Mouse (Mus musculus): ENCODE measurements at regions not wholly inside any gene's neighbourhood (a gene's known extent, or its start where the extent isn't known, plus 50 kb on each side); places are given as distances from the start of the nearest gene placed in this dataset.
A peak's percentile ranks its signal among the peaks of the same experiment; 100 is the strongest.

GRCm38 (mm10) chr1:35836552-35836951, 231.6 kb upstream of the Hs6st1 start:
- Histone ChIP-seq H3K9me3 (ENCODE audit: control insufficient read depth, low read length) (no peaks in the 10 kb centered on the region), H3K4me3 (replicated peaks; ENCODE audit: low read depth, low read length) (no peak overlapping the region), H3K27me3 (ENCODE audit: control insufficient read depth, insufficient read depth, low read length) (no peaks in the 10 kb centered on the region), H3K36me3 (ENCODE audit: control insufficient read depth, insufficient read depth, low read length) (no peaks in the 10 kb centered on the region), H3K9ac (replicated peaks; ENCODE audit: low read length) (no peak overlapping the region), H3K4me1 (ENCODE audit: control insufficient read depth, insufficient read depth, low read length) (no peaks in the 10 kb centered on the region), H3K4me2 (ENCODE audit: low read length) (no peak overlapping the region), H3K27ac (replicated peaks; ENCODE audit: low read depth, low read length) (no peak overlapping the region)
- ATAC-seq (ENCODE audit: low FRiP score, low TSS enrichment) (no peak), DNase-seq (no peak)
- 92% methylated on average over 5 of the region's 5 CpGs for WGBS

GRCm38 (mm10) chr1:35838625-35839024, 229.6 kb upstream of the Hs6st1 start:
- WGBS, result 83% methylated on average over 3 of the region's 3 CpGs
- Histone ChIP-seq H3K4me3 (replicated peaks; ENCODE audit: low read depth, low read length) (no peak overlapping the region), H3K27ac (replicated peaks; ENCODE audit: low read depth, low read length) (no peak overlapping the region), H3K4me2 (ENCODE audit: low read length) (no peak overlapping the region), H3K9ac (replicated peaks; ENCODE audit: low read length) (no peak overlapping the region), H3K36me3 (ENCODE audit: control insufficient read depth, insufficient read depth, low read length) (no peaks in the 10 kb centered on the region), H3K27me3 (ENCODE audit: control insufficient read depth, insufficient read depth, low read length) (no peaks in the 10 kb centered on the region), H3K4me1 (ENCODE audit: control insufficient read depth, insufficient read depth, low read length) (no peaks in the 10 kb centered on the region), H3K9me3 (ENCODE audit: control insufficient read depth, low read length) (no peaks in the 10 kb centered on the region)
- no peak for ATAC-seq (ENCODE audit: low FRiP score, low TSS enrichment)
- DNase-seq, result no peak

DNA sequence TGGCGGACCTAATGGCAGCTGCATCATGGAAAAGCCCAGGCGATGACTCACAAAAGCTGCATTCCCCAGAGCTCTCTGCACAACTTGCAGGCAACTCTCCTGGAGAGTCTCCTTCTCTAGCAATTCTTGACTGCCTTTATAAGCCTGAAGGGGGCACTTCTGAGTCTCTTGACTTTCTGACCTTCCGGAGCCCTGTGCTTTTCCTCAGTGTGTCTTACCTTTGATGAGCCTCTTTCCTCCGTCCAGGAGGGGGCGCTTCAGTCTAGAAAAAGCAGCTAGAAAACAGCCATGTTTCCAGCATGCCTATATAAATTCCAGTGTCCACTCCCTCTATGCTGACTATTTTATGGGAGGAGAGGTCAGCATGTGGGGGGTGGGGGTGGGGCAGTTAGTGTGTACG, 228.8 kb upstream of the Hs6st1 start:
- Histone ChIP-seq H3K4me3 (replicated peaks; ENCODE audit: low read depth, low read length) (no peak overlapping the region), H3K9ac (replicated peaks; ENCODE audit: low read length) (no peak overlapping the region), H3K9me3 (ENCODE audit: control insufficient read depth, low read length) (no peaks in the 10 kb centered on the region), H3K27me3 (ENCODE audit: control insufficient read depth, insufficient read depth, low read length) (no peaks in the 10 kb centered on the region), H3K4me1 (ENCODE audit: control insufficient read depth, insufficient read depth, low read length) (no peaks in the 10 kb centered on the region), H3K4me2 (ENCODE audit: low read length) (no peak overlapping the region), H3K27ac (replicated peaks; ENCODE audit: low read depth, low read length) (no peak overlapping the region), H3K36me3 (ENCODE audit: control insufficient read depth, insufficient read depth, low read length) (no peaks in the 10 kb centered on the region)
- WGBS, result 79% methylated on average over 6 of the region's 6 CpGs
- no peak for ATAC-seq (ENCODE audit: low FRiP score, low TSS enrichment)
- peak; percentile 21 for DNase-seq

- H3K4me3 ChIP-seq (replicated peaks; ENCODE audit: low read depth, low read length), result no peak overlapping the region
- no peaks in the 10 kb centered on the region for H3K4me1 ChIP-seq (ENCODE audit: control insufficient read depth, insufficient read depth, low read length)
- ATAC-seq (ENCODE audit: low FRiP score, low TSS enrichment), result no peak
Measured at GRCm38 (mm10) chr1:35841626-35842025, 226.6 kb upstream of the Hs6st1 start.

DNA sequence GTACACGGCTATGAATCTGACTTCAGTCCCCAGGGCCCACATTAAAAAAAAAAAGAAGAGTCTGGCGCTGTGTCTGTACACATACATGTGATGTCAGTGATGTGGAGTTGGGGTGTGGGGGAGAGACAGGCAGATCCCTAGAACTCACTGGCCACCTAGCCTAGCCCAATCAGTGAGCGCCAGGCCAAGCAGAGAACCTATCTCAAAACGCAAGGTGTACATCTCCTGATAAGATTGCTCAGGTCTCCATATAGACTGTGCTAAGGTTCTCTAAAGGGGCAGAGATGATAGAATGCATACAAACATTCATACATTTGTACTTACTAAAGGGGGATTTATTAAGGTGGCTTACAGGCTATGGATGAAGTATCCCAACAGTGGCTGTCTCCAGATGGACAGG, 225.5 kb upstream of the Hs6st1 start:
- no peak overlapping the region for H3K4me3 ChIP-seq (replicated peaks; ENCODE audit: low read depth, low read length)
- H3K9ac ChIP-seq (replicated peaks; ENCODE audit: low read length), result no peak overlapping the region
- no peaks in the 10 kb centered on the region for H3K27me3 ChIP-seq (ENCODE audit: control insufficient read depth, insufficient read depth, low read length)
- no peak overlapping the region for H3K27ac ChIP-seq (replicated peaks; ENCODE audit: low read depth, low read length)
- H3K4me2 ChIP-seq (ENCODE audit: low read length), result no peak overlapping the region
- DNase-seq (no peak), ATAC-seq (ENCODE audit: low FRiP score, low TSS enrichment) (no peak)
- WGBS, result 96% methylated on average over 4 of the region's 4 CpGs
- H3K36me3 ChIP-seq (ENCODE audit: control insufficient read depth, insufficient read depth, low read length), result no peaks in the 10 kb centered on the region
- H3K9me3 ChIP-seq (ENCODE audit: control insufficient read depth, low read length), result no peaks in the 10 kb centered on the region
- H3K4me1 ChIP-seq (ENCODE audit: control insufficient read depth, insufficient read depth, low read length), result no peaks in the 10 kb centered on the region

More at GRCm38 (mm10) chr1:35841626-35842025, 226.6 kb upstream of the Hs6st1 start:
- H3K27me3 ChIP-seq (ENCODE audit: control insufficient read depth, insufficient read depth, low read length), result no peaks in the 10 kb centered on the region
- no peak overlapping the region for H3K9ac ChIP-seq (replicated peaks; ENCODE audit: low read length)
- no peak for DNase-seq
- H3K27ac ChIP-seq (replicated peaks; ENCODE audit: low read depth, low read length), result no peak overlapping the region
- H3K9me3 ChIP-seq (ENCODE audit: control insufficient read depth, low read length), result no peaks in the 10 kb centered on the region
- H3K4me2 ChIP-seq (ENCODE audit: low read length), result no peak overlapping the region
- 91% methylated on average over 2 of the region's 2 CpGs for WGBS
- H3K36me3 ChIP-seq (ENCODE audit: control insufficient read depth, insufficient read depth, low read length), result no peaks in the 10 kb centered on the region

- H3K9me3 ChIP-seq (ENCODE audit: control insufficient read depth, low read length), result no peaks in the 10 kb centered on the region
- no peak overlapping the region for H3K27ac ChIP-seq (replicated peaks; ENCODE audit: low read depth, low read length)
- H3K27me3 ChIP-seq (ENCODE audit: control insufficient read depth, insufficient read depth, low read length), result no peaks in the 10 kb centered on the region
- no peak overlapping the region for H3K4me3 ChIP-seq (replicated peaks; ENCODE audit: low read depth, low read length)
- H3K4me1 ChIP-seq (ENCODE audit: control insufficient read depth, insufficient read depth, low read length), result no peaks in the 10 kb centered on the region
- no peak overlapping the region for H3K4me2 ChIP-seq (ENCODE audit: low read length)
- 91% methylated on average over 3 of the region's 3 CpGs for WGBS
- no peak overlapping the region for H3K9ac ChIP-seq (replicated peaks; ENCODE audit: low read length)
- ATAC-seq (ENCODE audit: low FRiP score, low TSS enrichment) (no peak), DNase-seq (no peak)
- H3K36me3 ChIP-seq (ENCODE audit: control insufficient read depth, insufficient read depth, low read length), result no peaks in the 10 kb centered on the region
Measured at GRCm38 (mm10) chr1:35843566-35843965, 224.6 kb upstream of the Hs6st1 start.

- Histone ChIP-seq H3K9ac (replicated peaks; ENCODE audit: low read length) (no peak overlapping the region), H3K4me1 (ENCODE audit: control insufficient read depth, insufficient read depth, low read length) (no peaks in the 10 kb centered on the region), H3K4me2 (ENCODE audit: low read length) (no peak overlapping the region), H3K36me3 (ENCODE audit: control insufficient read depth, insufficient read depth, low read length) (no peaks in the 10 kb centered on the region), H3K9me3 (ENCODE audit: control insufficient read depth, low read length) (no peaks in the 10 kb centered on the region), H3K27me3 (ENCODE audit: control insufficient read depth, insufficient read depth, low read length) (no peaks in the 10 kb centered on the region), H3K4me3 (replicated peaks; ENCODE audit: low read depth, low read length) (no peak overlapping the region), H3K27ac (replicated peaks; ENCODE audit: low read depth, low read length) (no peak overlapping the region)
- ATAC-seq (ENCODE audit: low FRiP score, low TSS enrichment) (no peak), DNase-seq (no peak)
- 69% methylated on average over 11 of the region's 11 CpGs for WGBS
Measured at GRCm38 (mm10) chr1:35846224-35846936, 221.8 kb upstream of the Hs6st1 start.

DNA sequence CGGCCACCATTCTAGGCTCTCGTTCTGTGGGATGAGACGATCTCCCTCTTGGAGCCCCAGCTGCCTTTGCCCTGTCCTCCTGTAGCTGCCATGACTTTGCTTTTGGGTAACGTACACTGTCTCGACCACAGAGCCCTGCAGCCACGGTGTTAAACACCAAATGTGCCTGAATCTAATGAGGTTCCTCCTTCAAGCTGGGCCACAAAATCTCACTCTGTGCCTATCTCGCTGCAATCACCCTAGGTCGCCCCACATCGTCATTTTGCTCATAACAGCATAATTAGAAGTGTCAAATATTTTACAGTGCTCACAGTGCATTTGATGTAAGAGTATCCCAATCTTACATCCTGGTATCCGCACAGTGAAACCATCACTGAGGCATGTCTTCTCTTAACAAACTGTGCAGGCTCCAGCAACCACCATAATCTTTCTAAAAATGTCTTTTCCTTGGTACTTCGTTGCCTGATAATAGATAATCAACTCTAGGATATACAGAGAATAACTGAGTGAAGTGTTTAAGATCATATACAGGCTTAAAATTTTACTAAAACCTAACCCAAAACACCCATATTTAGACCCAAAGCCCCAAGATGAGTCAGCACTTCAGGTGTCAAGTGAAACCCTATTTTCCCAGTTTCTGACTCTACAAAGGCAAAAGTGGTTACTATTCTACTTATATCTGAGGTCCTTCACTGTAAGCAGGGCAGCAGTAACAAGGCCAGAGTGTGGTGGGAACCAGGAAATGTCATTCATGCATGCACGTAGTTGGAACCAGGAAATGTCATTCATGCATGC, 219.8 kb upstream of the Hs6st1 start:
- H3K27ac ChIP-seq (replicated peaks; ENCODE audit: low read depth, low read length), result no peak overlapping the region
- no peak overlapping the region for H3K4me3 ChIP-seq (replicated peaks; ENCODE audit: low read depth, low read length)
- DNase-seq, result no peak
- no peaks in the 10 kb centered on the region for H3K4me1 ChIP-seq (ENCODE audit: control insufficient read depth, insufficient read depth, low read length)
- 88% methylated on average over 12 of the region's 12 CpGs for WGBS
- H3K9me3 ChIP-seq (ENCODE audit: control insufficient read depth, low read length), result no peaks in the 10 kb centered on the region
- no peaks in the 10 kb centered on the region for H3K27me3 ChIP-seq (ENCODE audit: control insufficient read depth, insufficient read depth, low read length)
- no peak overlapping the region for H3K9ac ChIP-seq (replicated peaks; ENCODE audit: low read length)
- no peak overlapping the region for H3K4me2 ChIP-seq (ENCODE audit: low read length)
- no peak for ATAC-seq (ENCODE audit: low FRiP score, low TSS enrichment)
- no peaks in the 10 kb centered on the region for H3K36me3 ChIP-seq (ENCODE audit: control insufficient read depth, insufficient read depth, low read length)
